Mouse (Mus musculus): Measurements from ENCODE around the gene Ppp6r1.

The Ppp6r1 gene

GRCm38 (mm10) chr7:4658912-4659551, at the start of gene Ppp6r1:
TSS of gene Ppp6r1 (minus strand) at chr7:4659019.
- DNase-seq (ENCODE audit: low read depth, low spot score) = peak; percentile 100

GRCm38 (mm10) chr7:4705098-4705497, 46.3 kb upstream of the Ppp6r1 start:
- DNase-seq (ENCODE audit: low read depth, low spot score) = peak; percentile 43

- DNase-seq (ENCODE audit: low read depth, low spot score) = no peak
Observed at GRCm38 (mm10) chr7:4703195-4703594, 44.4 kb upstream of the Ppp6r1 start.

- DNase-seq (ENCODE audit: low read depth, low spot score) = no peak
Observed at GRCm38 (mm10) chr7:4702334-4702733, 43.5 kb upstream of the Ppp6r1 start.

GRCm38 (mm10) chr7:4693004-4693403, 34.2 kb upstream of the Ppp6r1 start:
- no peak for DNase-seq (ENCODE audit: low read depth, low spot score)

GRCm38 (mm10) chr7:4690951-4691653, 32.3 kb upstream of the Ppp6r1 start:
- DNase-seq (ENCODE audit: low read depth, low spot score) = peak; percentile 62

GRCm38 (mm10) chr7:4690387-4690786, 31.6 kb upstream of the Ppp6r1 start, which contains the start of gene Brsk1:
TSS of gene Brsk1 (plus strand) at chr7:4690604.
- DNase-seq (ENCODE audit: low read depth, low spot score) = peak; percentile 95

- DNase-seq (ENCODE audit: low read depth, low spot score) = peak; percentile 99
Observed at GRCm38 (mm10) chr7:4684632-4685417, 26.0 kb upstream of the Ppp6r1 start, which contains the start of gene Hspbp1. TSS of gene Hspbp1 (minus strand) at chr7:4685068.

GRCm38 (mm10) chr7:4684203-4684602, 25.4 kb upstream of the Ppp6r1 start:
- no peak for DNase-seq (ENCODE audit: low read depth, low spot score)

GRCm38 (mm10) chr7:4683307-4683706, 24.5 kb upstream of the Ppp6r1 start:
- DNase-seq (ENCODE audit: low read depth, low spot score) = no peak

- no peak for DNase-seq (ENCODE audit: low read depth, low spot score)
Observed at GRCm38 (mm10) chr7:4675200-4675599, 16.4 kb upstream of the Ppp6r1 start.

- no peak for DNase-seq (ENCODE audit: low read depth, low spot score)
Observed at GRCm38 (mm10) chr7:4674114-4674731, 15.4 kb upstream of the Ppp6r1 start.

GRCm38 (mm10) chr7:4671956-4672355, 13.1 kb upstream of the Ppp6r1 start:
- DNase-seq (ENCODE audit: low read depth, low spot score) = peak; percentile 54

GRCm38 (mm10) chr7:4670655-4671255, 11.9 kb upstream of the Ppp6r1 start:
- DNase-seq (ENCODE audit: low read depth, low spot score) = no peak

GRCm38 (mm10) chr7:4669156-4669555, 10.3 kb upstream of the Ppp6r1 start:
- DNase-seq (ENCODE audit: low read depth, low spot score) = no peak

- DNase-seq (ENCODE audit: low read depth, low spot score) = no peak
Observed at GRCm38 (mm10) chr7:4668506-4668905, 9.7 kb upstream of the Ppp6r1 start.

- no peak for DNase-seq (ENCODE audit: low read depth, low spot score)
Observed at GRCm38 (mm10) chr7:4666871-4667270, 8.1 kb upstream of the Ppp6r1 start.

- no peak for DNase-seq (ENCODE audit: low read depth, low spot score)
Observed at GRCm38 (mm10) chr7:4663742-4664141, 4.9 kb upstream of the Ppp6r1 start.

GRCm38 (mm10) chr7:4663179-4663578, 4.4 kb upstream of the Ppp6r1 start:
- DNase-seq (ENCODE audit: low read depth, low spot score) = peak; percentile 55

GRCm38 (mm10) chr7:4659911-4660443, 1.2 kb upstream of the Ppp6r1 start:
- DNase-seq (ENCODE audit: low read depth, low spot score) = peak; percentile 29

All from brain, adult 2 months (tissue).